Mouse (Mus musculus): ENCODE measurements around the gene Nrgn.
A peak's percentile ranks its signal among the peaks of the same experiment; 100 is the strongest.

The Nrgn gene

DNA sequence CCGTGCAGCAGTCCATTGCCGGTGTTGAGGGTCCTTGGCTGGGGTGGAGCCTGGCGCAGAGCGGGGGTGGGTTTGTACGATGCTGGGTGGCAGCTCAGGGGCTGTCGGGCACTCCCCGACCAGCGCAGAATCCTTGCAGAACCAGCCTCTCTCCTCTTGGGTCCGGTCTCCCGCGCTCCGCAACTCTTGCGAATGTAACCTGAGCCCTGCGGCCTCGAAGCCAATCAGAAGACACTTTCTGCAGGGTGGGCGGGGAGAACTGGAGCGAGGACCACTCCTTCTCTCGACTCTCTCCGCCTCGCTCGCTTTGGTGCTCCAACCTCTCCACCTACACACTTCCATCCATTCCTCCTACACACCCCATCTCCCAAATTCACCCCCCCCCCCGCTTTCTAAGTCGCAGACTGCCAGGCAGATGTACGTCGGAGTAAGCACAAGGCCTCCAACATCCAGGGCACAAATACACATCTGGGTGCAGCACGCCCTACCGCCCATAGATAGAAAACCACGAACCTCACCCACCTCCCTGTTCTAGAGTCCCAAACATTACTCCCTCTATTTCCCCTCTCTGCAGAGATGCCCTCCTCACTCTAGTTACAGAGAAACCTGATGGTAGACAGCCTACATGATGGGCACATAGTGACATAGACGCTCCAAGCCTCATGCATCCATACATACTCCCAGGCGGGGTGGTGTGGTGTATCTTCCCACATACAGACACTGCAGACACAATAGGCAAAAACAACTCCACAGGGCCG, at the start of gene Nrgn:
Nrgn (minus strand) TSS at position 369 of the 758 bp plus-strand sequence.
- peak; percentile 82 for DNase-seq

DNA sequence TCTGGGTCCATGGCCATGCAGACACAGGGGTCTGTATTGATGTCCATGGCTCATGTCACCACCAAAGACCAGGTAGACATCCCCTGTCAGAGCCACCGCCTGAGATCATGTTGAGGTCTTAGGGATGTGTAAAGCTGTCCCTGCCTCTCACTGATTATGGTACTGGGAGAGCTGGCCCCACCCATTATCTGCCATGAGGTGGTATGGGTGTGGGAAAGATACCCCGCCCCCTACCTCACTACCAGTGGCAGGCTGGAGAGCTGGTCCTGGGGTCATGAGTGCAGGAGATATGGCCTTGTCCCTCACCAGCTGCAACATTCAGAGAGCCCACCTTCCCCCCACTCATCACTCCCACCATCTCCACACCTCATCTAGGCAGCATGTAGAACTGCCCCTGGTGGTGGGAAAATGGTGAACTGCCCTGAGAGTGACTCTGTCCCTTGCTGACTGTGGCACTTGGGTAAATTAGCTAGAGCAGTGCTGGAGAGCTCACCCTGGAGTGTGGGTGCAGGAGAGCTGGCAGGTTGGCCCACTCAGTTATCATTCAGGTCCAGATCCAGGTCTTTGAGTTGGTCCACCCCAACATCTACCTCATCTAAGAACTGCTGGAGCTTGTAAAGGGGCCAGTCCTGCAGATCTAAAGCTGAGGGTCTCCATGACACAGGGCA, 48.0 kb upstream of the Nrgn start:
- DNase-seq, result no peak

DNA sequence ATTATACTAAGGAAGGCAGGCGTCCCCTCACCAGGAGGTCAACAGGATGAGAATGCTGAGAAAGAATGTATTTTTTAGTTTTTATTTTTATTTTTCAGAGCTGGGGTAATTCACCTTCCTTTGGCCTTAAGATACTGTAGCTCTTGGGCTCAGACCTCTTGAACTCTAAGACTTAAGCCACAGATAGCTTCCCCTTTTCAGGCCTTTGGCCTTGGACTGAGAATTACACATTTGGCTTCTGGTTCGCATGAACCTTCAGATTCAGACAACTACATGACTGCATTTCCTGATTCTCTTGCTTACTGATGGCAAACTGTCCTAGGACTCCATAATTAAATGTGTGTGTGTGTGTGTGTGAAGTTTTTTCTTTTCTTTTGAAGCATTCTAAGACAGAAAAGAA, 45.9 kb upstream of the Nrgn start:
- no peak for DNase-seq

DNA sequence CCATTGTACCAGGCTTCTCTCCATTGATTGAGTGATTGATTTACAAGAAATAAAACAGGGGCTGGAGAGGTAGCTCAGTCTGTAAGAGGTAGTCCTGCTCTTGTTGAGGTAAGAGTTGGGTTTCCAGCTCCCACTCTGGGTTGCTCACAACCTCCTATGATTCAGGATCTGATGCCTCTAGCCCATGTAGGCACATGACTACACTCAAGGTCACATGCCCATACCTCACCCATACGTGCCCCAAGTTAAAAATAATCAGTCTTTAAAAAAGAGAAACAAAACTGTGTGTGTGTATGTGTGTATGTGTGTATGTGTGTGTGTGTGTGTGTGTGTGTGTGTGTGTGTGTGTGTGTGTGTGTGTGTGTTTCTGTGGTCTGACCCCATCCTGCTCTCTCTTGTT, 42.9 kb upstream of the Nrgn start:
- DNase-seq, result no peak

DNA sequence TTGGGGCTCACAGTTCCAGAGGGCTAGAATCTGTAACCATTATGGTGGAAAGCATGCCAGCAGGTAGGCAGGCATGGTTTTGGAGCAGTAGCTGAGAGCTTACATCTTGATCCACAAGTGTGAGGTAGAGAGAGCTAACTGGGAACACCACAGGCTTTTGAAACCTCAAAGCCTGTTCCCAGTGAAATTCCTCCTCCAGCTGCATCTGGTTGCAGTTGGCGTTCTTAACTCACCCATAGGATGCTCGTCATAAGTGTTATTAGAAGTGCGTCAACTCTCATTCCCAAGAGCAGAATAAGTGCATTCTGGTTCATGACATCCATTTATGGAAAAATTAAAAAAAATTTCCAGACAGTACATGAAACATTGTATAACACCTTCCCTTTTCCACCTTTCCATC, 41.0 kb upstream of the Nrgn start:
- DNase-seq, result no peak

DNA sequence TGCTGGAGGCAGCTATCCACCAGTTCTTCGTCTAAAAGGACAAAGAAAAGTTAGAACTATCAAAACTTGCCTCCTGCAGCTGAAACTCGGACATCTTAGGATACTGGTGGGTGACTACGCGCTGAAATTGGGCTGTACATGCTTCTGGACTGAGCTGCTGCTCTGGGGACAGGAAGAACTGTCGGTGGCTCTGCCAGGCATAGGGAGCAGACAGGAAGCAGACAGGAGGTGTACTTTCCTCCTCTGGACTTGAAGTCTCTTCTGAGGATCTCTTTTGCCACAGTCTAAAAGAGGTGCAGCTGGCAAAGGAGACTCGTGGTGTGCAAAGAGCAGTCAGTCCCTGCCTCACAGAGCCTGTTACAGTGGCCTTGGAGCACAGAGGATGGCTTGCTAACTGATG, 39.9 kb upstream of the Nrgn start:
- no peak for DNase-seq

DNA sequence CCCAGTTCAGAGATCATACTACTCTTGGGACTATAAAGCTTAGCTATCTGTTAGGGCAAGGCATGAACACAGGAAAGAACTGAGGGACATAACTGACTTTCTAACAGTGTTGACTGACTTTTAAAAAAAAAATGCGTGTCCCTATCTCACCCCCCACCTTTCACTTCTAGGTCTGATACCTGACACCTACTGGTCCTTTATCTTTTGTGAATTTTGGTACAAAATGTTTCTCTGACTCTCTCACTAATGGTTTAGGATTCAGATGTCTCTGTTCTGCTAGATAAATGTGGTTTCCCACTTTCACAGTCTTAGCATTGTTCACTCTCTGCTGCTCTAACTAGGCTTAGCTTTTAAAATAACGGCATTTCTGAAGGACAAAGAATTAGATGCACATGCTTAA, 39.3 kb upstream of the Nrgn start:
- no peak for DNase-seq

DNA sequence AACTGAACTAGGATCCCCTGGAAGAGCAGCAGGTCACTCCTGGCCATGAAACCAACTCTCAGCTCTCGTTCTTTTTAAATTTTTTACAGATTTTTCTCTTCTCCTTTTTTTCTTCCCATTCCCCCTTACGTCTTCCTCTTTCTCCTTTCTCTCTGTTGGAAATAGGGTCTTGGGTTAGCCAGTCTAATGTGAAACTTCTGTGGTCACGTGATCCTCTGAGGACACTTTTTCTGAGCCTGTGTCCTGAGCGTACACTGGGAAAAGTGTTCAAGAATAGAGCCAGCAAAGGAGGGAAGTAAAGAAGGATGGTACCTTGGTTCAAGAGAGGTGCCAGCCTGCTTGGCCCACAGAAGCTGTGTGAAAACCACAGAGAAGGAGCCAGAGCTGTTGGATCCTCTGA, 37.7 kb upstream of the Nrgn start:
- DNase-seq, result no peak

DNA sequence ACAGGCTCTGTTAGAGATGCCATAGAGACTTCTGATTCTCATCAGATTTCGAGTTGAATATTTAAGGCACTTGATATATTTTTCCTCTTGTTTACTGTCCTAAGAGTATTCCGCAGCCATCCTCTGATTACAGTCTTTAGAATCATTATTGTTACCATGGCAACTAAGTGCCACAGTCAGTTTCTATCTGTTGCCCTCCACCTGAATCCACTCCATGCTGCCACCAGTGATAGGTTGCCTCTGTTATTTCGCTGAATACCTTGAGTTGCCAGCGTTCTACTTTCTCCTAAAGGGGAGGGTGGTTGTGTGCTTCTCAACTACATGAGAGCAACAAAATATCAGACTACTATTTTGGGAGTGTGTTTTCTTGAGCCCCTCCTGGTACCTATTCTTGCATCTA, 34.0 kb upstream of the Nrgn start:
- DNase-seq, result no peak

DNA sequence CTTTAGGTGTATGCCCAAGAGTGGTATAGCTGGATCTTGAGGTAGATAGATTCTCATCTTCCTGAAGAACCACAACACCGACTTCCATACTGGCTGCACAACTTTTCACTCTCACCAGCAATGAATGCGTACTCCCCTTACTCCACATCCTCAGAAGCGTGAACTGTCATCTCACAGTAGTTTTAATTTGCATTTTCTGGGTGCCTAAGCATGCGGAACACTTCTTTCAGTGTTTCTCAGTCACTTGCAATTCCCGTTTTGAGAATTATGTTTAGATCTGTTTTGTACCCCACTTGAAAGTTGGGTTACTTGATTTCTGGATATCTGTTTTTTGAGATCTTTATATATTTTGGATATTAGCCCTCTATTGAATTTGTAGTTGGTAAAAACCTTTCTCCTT, 30.9 kb upstream of the Nrgn start:
- no peak for DNase-seq

DNA sequence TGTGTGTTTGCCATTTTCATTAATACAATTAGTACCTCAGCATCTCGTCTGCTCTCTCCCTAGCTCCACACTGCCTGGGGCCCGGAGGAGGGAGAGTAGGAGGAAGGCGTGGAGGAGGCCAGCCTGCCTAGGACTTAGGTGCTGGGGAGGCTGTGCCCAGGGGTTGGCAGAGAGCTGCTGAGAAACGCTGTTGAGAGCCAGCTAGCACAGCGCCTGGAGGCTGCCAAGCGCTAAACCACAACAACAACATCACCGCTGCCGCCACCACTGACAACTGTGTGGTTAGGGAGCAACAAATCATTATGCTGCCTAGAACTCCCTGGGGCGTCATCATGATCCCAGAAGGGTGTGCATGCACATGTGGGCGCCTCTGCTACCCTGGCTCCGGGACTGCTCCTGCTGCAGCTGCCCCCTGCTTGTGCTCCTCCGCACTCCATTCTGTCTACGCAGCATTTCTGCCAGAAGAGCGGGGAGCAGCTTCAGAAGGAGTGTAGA, 23.8 kb upstream of the Nrgn start:
- no peak for DNase-seq

DNA sequence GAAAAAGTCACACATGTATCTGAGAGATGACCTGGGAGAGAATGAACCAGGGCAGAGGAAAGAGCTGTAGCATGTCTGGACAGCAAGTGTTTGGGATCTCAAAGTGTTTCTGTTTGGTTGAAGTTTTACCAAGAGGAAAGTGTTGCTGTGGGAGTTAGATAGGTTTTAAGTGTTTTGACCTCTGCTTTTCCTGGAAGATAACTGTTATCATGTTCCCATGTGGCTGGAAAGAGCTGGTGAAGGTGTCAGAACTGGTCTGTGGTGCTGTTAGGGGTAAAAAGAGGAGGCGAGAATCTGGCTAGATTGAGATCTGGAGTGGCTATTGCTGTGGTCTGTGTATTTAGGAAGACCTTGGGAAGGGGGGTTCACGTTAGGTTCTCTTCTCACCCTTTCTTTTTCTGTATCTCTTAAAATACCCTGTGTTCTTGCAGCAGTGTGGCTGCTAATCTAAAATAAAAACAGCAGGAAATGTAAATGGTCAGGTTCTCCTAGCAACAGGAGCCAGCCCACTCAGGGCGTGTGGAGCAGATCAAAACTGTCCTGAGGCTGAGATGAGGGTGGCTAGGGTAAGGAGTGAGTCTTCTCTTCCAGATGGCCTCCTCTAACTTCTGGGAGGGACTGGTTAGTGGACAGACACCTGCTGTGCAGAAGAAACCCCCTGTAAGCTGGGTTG, 19.6 kb upstream of the Nrgn start:
- DNase-seq, result no peak

DNA sequence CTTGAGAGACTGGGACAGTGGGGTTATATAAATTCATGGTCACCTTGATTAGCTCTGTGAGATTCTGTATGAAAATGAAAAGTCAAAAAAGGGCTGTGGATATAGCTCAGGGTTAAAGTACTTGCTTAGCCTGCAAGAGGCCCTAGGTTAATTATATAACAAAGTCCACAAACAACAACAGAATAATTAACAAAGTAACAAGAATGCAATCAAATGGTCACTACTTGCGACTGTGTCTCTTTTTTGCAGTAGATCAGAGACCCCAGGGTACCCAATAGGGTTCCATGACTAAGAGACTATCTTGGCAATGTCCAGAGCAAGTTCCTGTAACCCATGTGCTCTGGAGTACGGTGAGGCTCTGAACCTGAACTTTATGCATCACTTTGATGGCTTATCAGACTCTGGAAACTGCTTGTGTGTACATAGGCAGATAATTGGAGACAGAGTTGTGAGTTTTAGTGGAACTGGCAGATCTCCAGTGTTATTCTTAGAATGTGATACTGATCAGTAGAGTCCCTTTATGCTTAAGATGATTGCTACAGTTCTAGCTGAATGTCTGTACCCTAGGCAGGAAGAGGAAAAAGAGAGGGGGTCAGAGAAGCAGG, 16.6 kb upstream of the Nrgn start:
- DNase-seq, result peak; percentile 12

DNA sequence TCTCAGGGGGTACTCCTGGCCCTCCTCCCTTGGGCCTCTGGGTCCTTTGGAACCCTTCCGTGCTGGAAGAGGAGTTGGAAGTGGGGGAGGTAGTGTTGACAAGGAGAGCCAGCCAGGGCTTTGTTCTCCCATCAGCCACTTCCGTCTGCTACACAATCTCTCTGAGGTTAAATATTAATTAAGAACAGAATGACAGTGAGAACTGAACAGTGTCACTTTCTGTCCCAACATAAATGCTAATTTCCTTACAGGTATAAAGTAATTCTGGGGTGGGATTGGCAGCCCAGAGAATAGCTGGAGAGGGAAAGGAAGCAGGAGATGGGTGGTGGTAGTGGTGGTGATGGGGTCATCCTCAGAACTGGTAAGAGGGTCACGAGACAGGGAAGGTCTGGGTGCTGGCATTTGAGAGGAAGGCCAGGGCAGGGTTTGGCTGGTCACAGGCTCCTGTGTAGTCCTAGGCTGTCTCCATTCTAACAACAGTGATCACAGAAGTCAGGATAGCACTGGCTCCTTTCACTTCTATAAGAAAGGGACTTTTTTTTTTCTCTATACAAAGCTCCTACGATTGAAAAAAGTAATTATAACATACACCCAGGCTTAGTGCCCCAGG, 16.0 kb upstream of the Nrgn start:
- peak; percentile 38 for DNase-seq

DNA sequence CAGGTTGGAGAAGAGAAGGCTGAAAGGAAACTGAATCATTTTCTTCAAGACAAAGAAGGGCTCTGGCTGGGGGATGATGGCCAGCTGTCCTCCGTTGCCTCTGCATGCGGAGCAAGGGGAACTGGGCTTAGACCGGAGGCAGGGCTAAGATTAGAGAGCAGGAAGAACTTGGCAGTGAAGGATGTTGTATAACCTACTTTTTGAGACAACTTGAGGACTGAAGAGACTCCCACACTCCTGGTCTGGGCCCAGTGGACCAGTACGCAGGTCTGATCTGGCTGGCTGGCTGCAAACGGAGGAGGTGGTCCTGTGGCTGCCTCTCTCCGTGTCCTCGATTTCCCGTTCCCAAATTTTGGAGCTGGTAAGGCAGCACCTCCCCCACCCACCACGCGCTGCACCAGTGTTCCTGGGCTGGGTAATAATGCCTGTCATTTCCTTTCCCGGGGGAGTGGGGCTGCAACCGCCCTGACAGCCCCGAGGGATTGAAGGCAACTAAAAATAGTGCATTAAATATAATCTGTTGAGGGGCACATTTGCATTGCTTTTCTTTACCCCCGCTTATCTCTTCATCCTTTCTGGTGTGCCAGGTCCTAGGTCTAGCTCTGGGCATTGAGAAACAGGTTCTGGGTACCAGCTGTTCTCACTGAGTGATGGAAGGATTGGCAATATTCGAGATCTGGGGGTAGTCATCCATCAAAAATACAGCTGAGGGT, 15.3 kb upstream of the Nrgn start:
- peak; percentile 42 for DNase-seq

DNA sequence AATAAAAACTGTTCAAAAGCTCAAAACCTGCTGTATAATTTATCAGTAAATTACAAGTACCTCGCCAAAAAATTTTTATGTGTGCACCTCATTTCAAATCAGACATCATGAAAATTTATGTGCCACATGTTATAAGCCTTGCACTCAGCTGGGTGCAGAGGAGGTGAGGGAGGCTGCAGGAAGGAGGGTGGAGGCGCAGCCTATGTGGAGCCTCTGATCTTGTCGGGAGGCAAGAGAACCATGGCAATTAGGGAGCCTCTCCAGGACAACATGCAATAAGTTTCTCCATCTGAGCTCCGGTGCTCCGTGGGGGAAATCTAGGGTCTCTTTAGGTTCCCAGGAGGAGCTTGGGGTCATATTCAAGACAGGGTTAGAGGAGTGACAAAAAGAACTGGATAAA, 14.8 kb upstream of the Nrgn start:
- DNase-seq, result no peak

DNA sequence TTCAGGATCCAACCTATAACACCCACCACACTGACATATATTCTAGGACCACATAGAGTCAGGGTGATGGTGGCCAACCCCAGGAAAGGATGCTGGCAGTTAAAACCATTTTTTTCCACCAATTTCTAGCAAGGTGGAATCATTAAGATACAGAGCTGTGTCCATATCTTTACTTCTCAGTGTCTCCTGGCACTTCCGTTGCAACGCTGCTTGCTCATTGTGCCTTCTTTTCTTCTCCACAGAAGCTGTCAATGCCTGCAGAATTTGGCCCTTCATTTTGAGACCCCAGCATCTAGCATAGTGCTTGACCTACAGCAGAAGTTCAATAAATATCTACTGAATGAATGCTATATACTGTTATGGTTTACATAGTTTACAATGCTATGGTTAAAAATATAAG, 14.3 kb upstream of the Nrgn start:
- no peak for DNase-seq

DNA sequence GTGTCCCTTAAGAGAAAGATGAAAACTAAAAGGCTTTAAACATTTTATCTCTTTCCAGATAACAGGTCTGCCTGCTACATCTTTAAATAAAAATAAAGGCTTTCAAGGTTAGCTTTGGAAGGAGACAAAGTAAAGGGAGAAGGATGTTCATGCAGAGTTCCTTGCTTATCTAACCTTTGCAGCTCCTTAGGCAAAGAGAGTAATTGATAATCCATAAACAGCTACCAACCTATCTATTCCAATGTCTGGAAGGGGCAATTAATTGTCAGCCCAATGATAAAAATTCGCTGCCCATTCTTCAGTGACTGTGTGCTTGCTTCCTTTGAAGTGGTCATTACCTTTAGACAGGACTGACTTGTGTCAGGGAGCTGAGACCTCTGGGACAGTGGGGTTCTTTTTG, 11.1 kb upstream of the Nrgn start:
- DNase-seq, result no peak

DNA sequence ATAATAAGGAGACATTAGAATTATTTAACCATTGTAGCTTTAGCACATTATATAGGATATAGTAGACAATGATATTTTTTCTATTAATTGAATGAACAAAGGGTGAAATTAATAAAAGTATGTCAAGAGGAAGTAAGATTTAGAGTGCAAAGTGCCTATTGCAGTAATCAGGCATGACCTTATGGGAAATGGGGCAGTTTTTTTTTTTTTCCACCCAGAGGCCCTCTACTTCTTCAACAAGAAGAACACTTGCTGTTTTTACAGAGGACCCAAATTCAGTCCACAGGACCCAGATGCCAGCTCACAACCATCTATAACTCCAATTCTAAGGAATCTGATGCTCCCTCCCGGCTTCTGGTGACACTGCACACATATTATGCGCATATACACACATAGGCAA, 7.9 kb upstream of the Nrgn start:
- DNase-seq, result no peak

DNA sequence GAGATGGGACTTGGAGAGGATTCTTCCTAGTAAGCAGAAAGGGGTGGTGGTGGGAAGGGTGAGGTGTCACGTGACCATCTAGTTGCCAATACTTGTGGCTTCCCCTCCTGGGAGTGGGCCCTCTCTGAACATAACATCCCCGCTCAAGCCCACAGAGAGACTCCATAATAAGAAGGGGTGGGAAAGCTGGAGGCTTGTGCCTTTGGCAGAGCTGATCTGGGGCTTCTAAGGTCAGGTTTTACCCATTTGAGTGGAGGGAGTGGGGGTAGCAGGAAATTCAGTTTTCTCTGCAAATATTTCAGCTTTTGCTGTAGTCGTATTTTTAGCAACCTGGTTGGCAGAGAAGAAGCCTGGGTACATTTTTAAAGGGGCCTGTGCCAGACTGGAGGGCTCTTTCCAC, 3.7 kb upstream of the Nrgn start:
- DNase-seq, result no peak

DNA sequence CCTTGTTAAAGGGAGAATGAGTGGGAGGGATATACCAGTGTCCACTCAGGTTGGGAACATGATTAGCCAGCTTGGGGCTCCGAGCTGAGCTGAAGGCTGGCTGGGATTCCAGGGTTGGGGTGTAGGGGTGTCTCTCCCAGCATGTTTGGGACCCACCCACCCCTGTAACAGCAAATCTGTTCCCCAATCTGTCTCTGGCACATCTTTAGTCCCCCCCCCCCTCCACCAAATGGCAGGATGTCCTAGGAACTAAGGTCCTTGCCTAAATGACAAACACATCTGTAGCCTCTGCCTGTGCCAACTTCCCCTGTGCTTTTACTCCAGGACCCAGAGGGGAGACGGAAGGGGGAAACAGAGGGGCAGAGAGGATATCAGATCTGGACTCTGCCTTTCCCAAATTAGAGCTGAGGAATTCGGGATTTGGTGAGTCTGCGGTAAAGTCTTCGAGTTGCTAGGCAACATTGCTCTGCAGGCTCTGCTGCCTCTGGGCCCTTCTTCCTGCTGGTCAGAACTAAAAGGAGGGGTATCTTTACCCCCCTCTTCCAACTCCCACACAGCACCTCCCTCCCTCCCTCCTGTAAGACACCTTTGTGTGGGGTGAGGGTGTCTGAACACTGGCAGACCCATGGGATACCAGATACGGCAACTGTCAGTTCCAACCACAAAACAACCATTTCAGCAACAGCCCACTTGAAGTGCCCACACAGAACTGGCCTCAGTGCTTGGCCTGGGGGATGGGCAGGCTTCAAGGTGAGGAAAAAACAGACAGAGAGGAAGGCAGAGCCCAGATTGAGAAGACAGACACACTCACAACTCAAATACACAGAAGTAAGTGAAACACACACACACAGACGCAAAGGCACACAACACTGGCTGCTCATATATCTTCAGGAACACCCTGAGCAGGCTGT, 2.4 kb upstream of the Nrgn start, which contains the start of gene Siae:
Siae (plus strand) TSS at position 861 of the 911 bp plus-strand sequence.
- DNase-seq, result no peak
